8 mouse cellular contexts compared by ENCODE assay signal in the genomic region with DNA sequence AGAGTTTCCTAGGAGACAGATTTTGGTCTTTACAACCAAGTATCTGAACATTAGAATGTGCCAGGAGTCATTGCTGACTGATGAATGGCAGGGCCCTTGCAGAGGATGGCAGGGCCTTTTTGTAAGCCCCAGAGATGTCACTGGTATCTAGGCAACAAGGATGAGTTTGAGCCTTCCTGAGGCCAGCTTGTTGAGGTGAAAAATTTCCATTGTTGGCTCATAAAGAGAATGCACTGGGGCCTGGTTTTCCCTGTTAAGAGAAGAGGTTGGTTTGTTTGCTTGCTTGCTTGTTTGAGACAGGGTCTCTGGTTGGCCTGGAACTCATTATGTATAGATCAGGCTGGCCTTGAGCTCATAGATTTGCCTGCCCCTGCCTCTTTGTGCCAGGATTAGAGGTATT. TPM values are rescaled to one million over a fixed set of nuclear protein-coding genes. Genes with fewer than 3 reads are reported as not detected.
DNase-seq lines count a peak whose midpoint lies in the region; ATAC-seq and TF ChIP-seq lines count a peak whose summit lies in the region.
"Had no signal": no experiment of that assay in that cellular context is flagged by ENCODE, and none has a peak within 500 bp of the region (broad histone marks: within the 10 kb centered on the region; RNA-seq: fewer than 3 reads in every experiment).

No protein-coding gene starts in this region.

- peak overlapping the region; percentile 100 for H3K9ac ChIP-seq in forebrain, embryonic 16.5 days (replicated peaks; ENCODE audit: low read depth, low read length)
- no peak overlapping the region; the same call in 1 of the 2 replicates for H3K9ac ChIP-seq in liver, postnatal 0 days (replicated peaks)

- no peak for DNase-seq in testis, postnatal 10 days (ENCODE audit: low spot score)
- DNase-seq in liver, postnatal 0 days = no peak
- no peak for DNase-seq in thymus, postnatal 14 days
- no peak for DNase-seq in adrenal gland, postnatal 4 days (ENCODE audit: low spot score in 2 of 2)
- no peak for DNase-seq in urinary bladder, adult 18-20 months (ENCODE audit: low spot score in 2 of 2)
- DNase-seq: adrenal gland, postnatal 25 days had no signal

- H3K9me3 ChIP-seq in forebrain, embryonic 16.5 days (ENCODE audit: control insufficient read depth, low read length) = no peaks in the 10 kb centered on the region
- H3K9me3 ChIP-seq in liver, postnatal 0 days (ENCODE audit: low read length) = no peaks in the 10 kb centered on the region

- no peak for TF ChIP-seq CTCF in testis, adult 2 months (IDR thresholded peaks at IDR 0.05; ENCODE audit: control insufficient read depth, insufficient read depth, insufficient replicate concordance, low read depth, low read length)
- TF ChIP-seq CTCF in liver, postnatal 0 days (IDR thresholded peaks at IDR 0.05; ENCODE audit: low read depth) = no peak

- no peaks in the 10 kb centered on the region for H3K36me3 ChIP-seq in testis, adult 2 months (ENCODE audit: control insufficient read depth, insufficient read depth, low read length)
- H3K36me3 ChIP-seq in forebrain, embryonic 16.5 days (ENCODE audit: control insufficient read depth, insufficient read depth) = no peaks in the 10 kb centered on the region
- H3K36me3 ChIP-seq in liver, postnatal 0 days (replicated peaks; ENCODE audit: insufficient read depth, low read length) = peaks cover 6% of the 10 kb centered on the region; the same call in 1 of the 2 replicates

- TF ChIP-seq POLR2A in testis, adult 2 months (IDR thresholded peaks at IDR 0.05; ENCODE audit: control insufficient read depth, low read depth, low read length) = no peak

- H3K27me3 ChIP-seq in testis, adult 2 months (ENCODE audit: control insufficient read depth, insufficient read depth, low read length) = no peaks in the 10 kb centered on the region
- H3K27me3 ChIP-seq in forebrain, embryonic 16.5 days (replicated peaks; ENCODE audit: control insufficient read depth, insufficient read depth, low read length) = no peaks in the 10 kb centered on the region
- no peaks in the 10 kb centered on the region for H3K27me3 ChIP-seq in liver, postnatal 0 days (ENCODE audit: insufficient read depth, low read length)

- peak overlapping the region; percentile 64 for H3K4me2 ChIP-seq in forebrain, embryonic 16.5 days (ENCODE audit: low read length)
- peak overlapping the region; percentile 73 for H3K4me2 ChIP-seq in liver, postnatal 0 days (ENCODE audit: low read depth, low read length)

- H3K27ac ChIP-seq in testis, adult 2 months (ENCODE audit: control insufficient read depth, insufficient read depth, low read depth, low read length) = peak overlapping the region; percentile 73
- no peak overlapping the region; the same call in 1 of the 2 replicates for H3K27ac ChIP-seq in forebrain, embryonic 16.5 days (ENCODE audit: low read length)
- peak overlapping the region; percentile 19; the same call in 1 of the 2 replicates for H3K27ac ChIP-seq in liver, postnatal 0 days (ENCODE audit: low read depth)

- peak overlapping the region; percentile 73 for H3K4me3 ChIP-seq in testis, adult 2 months (ENCODE audit: control insufficient read depth, low read depth, low read length)
- H3K4me3 ChIP-seq in forebrain, embryonic 16.5 days (replicated peaks; ENCODE audit: low read length) = peak overlapping the region; percentile 94
- H3K4me3 ChIP-seq in liver, postnatal 0 days (ENCODE audit: low read depth, low read length) = peak overlapping the region; percentile 86

- peaks cover 4% of the 10 kb centered on the region for H3K4me1 ChIP-seq in testis, adult 2 months (ENCODE audit: control insufficient read depth, insufficient read depth, low read length)
- peaks cover 52% of the 10 kb centered on the region for H3K4me1 ChIP-seq in forebrain, embryonic 16.5 days (replicated peaks; ENCODE audit: control insufficient read depth, insufficient read depth, low read length)
- peaks cover 50% of the 10 kb centered on the region for H3K4me1 ChIP-seq in liver, postnatal 0 days (ENCODE audit: insufficient read depth)

- ATAC-seq in forebrain, embryonic 16.5 days = no peak
- ATAC-seq in liver, postnatal 0 days = no peak

- no peak for TF ChIP-seq EP300 in liver, postnatal 0 days (IDR thresholded peaks at IDR 0.05; ENCODE audit: low read depth)

RNA-seq across cellular contexts. Expression of a gene that starts 1.8 kb away (rescaled TPM):
- 49.7 and 54.0 TPM in 2 replicates for polyA plus RNA-seq in testis, adult 2 months (2012; rRNA removed)
- 183 and 224 TPM in 2 replicates for polyA plus RNA-seq in forebrain, embryonic 16.5 days (2015; fragmentation: Nextera tagmentation; extraction: Ambion mirVana)
- polyA plus RNA-seq in liver, postnatal 0 days (2015; fragmentation: Nextera tagmentation; extraction: Ambion mirVana) = 12.4 and 18.6 TPM in 2 replicates
- 100 to 1,000 TPM; 124 to 130 TPM for total RNA-seq in adrenal gland, postnatal 4 days (2021)

RNA-seq across cellular contexts. Expression of a gene that starts 22.8 kb away (rescaled TPM):
- polyA plus RNA-seq in testis, adult 2 months (2012; rRNA removed) = 5.6 and 5.9 TPM in 2 replicates
- 20.5 and 35.1 TPM in 2 replicates for polyA plus RNA-seq in forebrain, embryonic 16.5 days (2015; fragmentation: Nextera tagmentation; extraction: Ambion mirVana)
- 4.5 TPM in 2 replicates for polyA plus RNA-seq in liver, postnatal 0 days (2015; fragmentation: Nextera tagmentation; extraction: Ambion mirVana)
- total RNA-seq in adrenal gland, postnatal 4 days (2021) = 10 to 100 TPM; 10.9 to 14.5 TPM

RNA-seq across cellular contexts. Expression of a gene that starts 40.7 kb away (rescaled TPM):
- 1.2 and 1.3 TPM in 2 replicates for polyA plus RNA-seq in testis, adult 2 months (2012; rRNA removed)
- polyA plus RNA-seq in forebrain, embryonic 16.5 days (2015; fragmentation: Nextera tagmentation; extraction: Ambion mirVana) = 18.9 and 22.3 TPM in 2 replicates
- 0.09 and 0.23 TPM in 2 replicates for polyA plus RNA-seq in liver, postnatal 0 days (2015; fragmentation: Nextera tagmentation; extraction: Ambion mirVana)
- total RNA-seq in adrenal gland, postnatal 4 days (2021) = 10 to 100 TPM; 11.0 to 13.6 TPM
